Mouse (Mus musculus) macrophage (primary cell): ENCODE measurements around the gene Dstyk. TPM values are rescaled to one million over a fixed set of nuclear protein-coding genes. Genes with fewer than 3 reads are reported as not detected.

Experiments used
- H3K27ac ChIP-seq: fragments of 350-480 bp; formaldehyde crosslinking; 2 replicates; pipeline ENCODE4 v1.9.0; 2021
- H3K36me3 ChIP-seq: fragments of 350-480 bp; formaldehyde crosslinking; 2 replicates; pipeline ENCODE4 v1.9.0; 2021; ENCODE audit errors: inconsistent target
- H3K4me3 ChIP-seq: fragments of 350-480 bp; formaldehyde crosslinking; 2 replicates; pipeline ENCODE4 v1.9.0; 2021; ENCODE audit errors: inconsistent target
- H3K79me2 ChIP-seq: fragments of 350-480 bp; formaldehyde crosslinking; 2 replicates; pipeline ENCODE4 v1.9.0; 2021; ENCODE audit errors: inconsistent target
- WGBS: methylation state at CpG from one replicate; pipeline ENCODE4 v1.1.7; 2026; ENCODE audit warnings: inconsistent platforms; ENCODE audit not compliant: missing documents; 5-methylcytosine and 5-hydroxymethylcytosine counted together
- polyA plus RNA-seq: library from polyadenylated mRNA; stranded (reverse); fragments of 250-400 nt; gene quantifications from 3 replicates; pipeline ENCODE4 v1.2.4, GENCODE M21; 2018; ENCODE audit warnings: inconsistent platforms

Dstyk gene
- polyA plus RNA-seq, 1 experiment from 2014 or later, result 9.6 TPM

- Histone ChIP-seq H3K27ac (no peak overlapping the region), H3K79me2 (peaks cover 100% of the 10 kb centered on the region), H3K36me3 (peaks cover 37% of the 10 kb centered on the region), H3K4me3 (no peak overlapping the region)
- WGBS, result 95% methylated on average over 3 of the region's 3 CpGs
Observed at GRCm38 (mm10) chr1:132483234-132483633, 65.9 kb downstream of the Dstyk start.

- H3K4me3 ChIP-seq, result no peak overlapping the region
- H3K27ac ChIP-seq, result no peak overlapping the region
- H3K79me2 ChIP-seq, result peaks cover 100% of the 10 kb centered on the region
- peaks cover 42% of the 10 kb centered on the region for H3K36me3 ChIP-seq
- WGBS, result 72% methylated on average over 5 of the region's 6 CpGs
Observed at GRCm38 (mm10) chr1:132483759-132484158, 66.4 kb downstream of the Dstyk start.

GRCm38 (mm10) chr1:132500535-132500934, 83.2 kb downstream of the Dstyk start:
- peaks cover 90% of the 10 kb centered on the region for H3K36me3 ChIP-seq
- WGBS, result 96% methylated on average over 2 of the region's 2 CpGs
- H3K27ac ChIP-seq, result no peak overlapping the region
- H3K4me3 ChIP-seq, result no peak overlapping the region
- no peaks in the 10 kb centered on the region for H3K79me2 ChIP-seq

GRCm38 (mm10) chr1:132505155-132505554, 87.8 kb downstream of the Dstyk start:
- H3K79me2 ChIP-seq, result no peaks in the 10 kb centered on the region
- no peak overlapping the region for H3K4me3 ChIP-seq
- H3K36me3 ChIP-seq, result peaks cover 73% of the 10 kb centered on the region
- H3K27ac ChIP-seq, result no peak overlapping the region
- WGBS, result 97% methylated on average over 5 of the region's 5 CpGs

GRCm38 (mm10) chr1:132506058-132506457, 88.7 kb downstream of the Dstyk start, which contains the start of gene Tmem81:
Gene Tmem81 (plus strand): TSS chr1:132506230.
- Histone ChIP-seq H3K4me3 (no peak within 1 kb of the TSS), H3K36me3 (peaks cover 65% of the 10 kb centered on the region), H3K27ac (no peak within 1 kb of the TSS), H3K79me2 (no peaks in the 10 kb centered on the region)
- WGBS, result 96% methylated on average over 7 of the region's 7 CpGs

- Histone ChIP-seq H3K79me2 (no peaks in the 10 kb centered on the region), H3K27ac (no peak overlapping the region), H3K4me3 (no peak overlapping the region), H3K36me3 (peaks cover 59% of the 10 kb centered on the region)
- WGBS, result 96% methylated on average over 7 of the region's 7 CpGs
Observed at GRCm38 (mm10) chr1:132506656-132507055, 89.3 kb downstream of the Dstyk start.

GRCm38 (mm10) chr1:132509771-132510170, 92.4 kb downstream of the Dstyk start:
- Histone ChIP-seq H3K36me3 (peaks cover 32% of the 10 kb centered on the region), H3K4me3 (no peak overlapping the region), H3K27ac (no peak overlapping the region), H3K79me2 (no peaks in the 10 kb centered on the region)
- 88% methylated on average over 5 of the region's 5 CpGs for WGBS

- Histone ChIP-seq H3K27ac (no peak overlapping the region), H3K4me3 (no peak overlapping the region), H3K36me3 (peaks cover 14% of the 10 kb centered on the region), H3K79me2 (no peaks in the 10 kb centered on the region)
- WGBS, result 69% methylated on average over 8 of the region's 8 CpGs
Observed at GRCm38 (mm10) chr1:132511521-132511920, 94.2 kb downstream of the Dstyk start.

- H3K27ac ChIP-seq, result no peak overlapping the region
- peaks cover 8% of the 10 kb centered on the region for H3K36me3 ChIP-seq
- WGBS, result 88% methylated on average over 8 of the region's 8 CpGs
- H3K4me3 ChIP-seq, result no peak overlapping the region
- no peaks in the 10 kb centered on the region for H3K79me2 ChIP-seq
Observed at GRCm38 (mm10) chr1:132512106-132512505, 94.8 kb downstream of the Dstyk start.

GRCm38 (mm10) chr1:132515339-132515738, 98.0 kb downstream of the Dstyk start:
- WGBS, result 94% methylated on average over 12 of the region's 12 CpGs
- Histone ChIP-seq H3K27ac (no peak overlapping the region), H3K4me3 (no peak overlapping the region)

More at GRCm38 (mm10) chr1:132515339-132515738, 98.0 kb downstream of the Dstyk start:
- H3K79me2 ChIP-seq, result no peaks in the 10 kb centered on the region
- H3K36me3 ChIP-seq, result no peaks in the 10 kb centered on the region

Other genes with a start within 250 kb of the Dstyk start
- not detected in 3 replicates for gene Lemd1, start 226.1 kb upstream of the Dstyk start, polyA plus RNA-seq
- not detected in 3 replicates for gene AC124108.1, start 226.1 kb upstream of the Dstyk start, polyA plus RNA-seq
- not detected in 3 replicates for gene Gm10188, start 187.8 kb upstream of the Dstyk start, polyA plus RNA-seq
- not detected in 3 replicates for gene Klhdc8a, start 118.9 kb upstream of the Dstyk start, polyA plus RNA-seq
- gene Nuak2, start 101.4 kb upstream of the Dstyk start, polyA plus RNA-seq, result 12.2 to 19.5 TPM (median 16.2 TPM) in 3 replicates
- 2.6 to 6.5 TPM (median 2.9 TPM) in 3 replicates for gene Tmcc2, start 26.3 kb upstream of the Dstyk start, polyA plus RNA-seq
- gene Rbbp5, start 59.8 kb downstream of the Dstyk start, polyA plus RNA-seq, result 31.0 to 43.9 TPM (median 43.1 TPM) in 3 replicates
- gene Tmem81, start 88.7 kb downstream of the Dstyk start, polyA plus RNA-seq, result 4.3 to 7.6 TPM (median 5.6 TPM) in 3 replicates
- not detected in 3 replicates for gene Cntn2, start 125.7 kb downstream of the Dstyk start, polyA plus RNA-seq